Mouse (Mus musculus): ENCODE measurements around the gene Nosip. TPM values are rescaled to one million over a fixed set of nuclear protein-coding genes. Genes with fewer than 3 reads are reported as not detected.
A peak's percentile ranks its signal among the peaks of the same experiment; 100 is the strongest.

Nosip gene
- polyA plus RNA-seq, 1 experiment from 2014 or later, result 75.1 TPM

GRCm38 (mm10) chr7:45082401-45083299 lies 20.4 kb downstream of the Nosip start:
- no peaks in the 10 kb centered on the region for H3K9me3 ChIP-seq
- no peak overlapping the region for H3K4me3 ChIP-seq
- peaks cover 9% of the 10 kb centered on the region for H3K4me1 ChIP-seq
- WGBS, result 65% methylated on average over 25 of the region's 25 CpGs
- peaks cover 54% of the 10 kb centered on the region for H3K36me3 ChIP-seq
- H3K27ac ChIP-seq, result peak overlapping the region; percentile 59; the same call in 1 of the 2 replicates
- H3K27me3 ChIP-seq, result no peaks in the 10 kb centered on the region
- H3K4me2 ChIP-seq, result no peak overlapping the region
- no peak overlapping the region for H3K9ac ChIP-seq
- no peak for ATAC-seq (ENCODE audit: borderline replicate concordance, extremely low read depth, low FRiP score, low TSS enrichment)

GRCm38 (mm10) chr7:45083300-45083890 lies 21.2 kb downstream of the Nosip start:
- peaks cover 9% of the 10 kb centered on the region for H3K4me1 ChIP-seq
- H3K36me3 ChIP-seq, result peaks cover 59% of the 10 kb centered on the region
- H3K4me2 ChIP-seq, result no peak overlapping the region
- 0 out of 2 replicates have a peak overlapping the region, but pooled peaks have one; percentile 59 for H3K27ac ChIP-seq
- no peaks in the 10 kb centered on the region for H3K27me3 ChIP-seq
- no peak overlapping the region for H3K9ac ChIP-seq
- WGBS, result 78% methylated on average over 22 of the region's 22 CpGs
- H3K9me3 ChIP-seq, result no peaks in the 10 kb centered on the region
- ATAC-seq (ENCODE audit: borderline replicate concordance, extremely low read depth, low FRiP score, low TSS enrichment), result no peak
- no peak overlapping the region for H3K4me3 ChIP-seq

- H3K36me3 ChIP-seq, result peaks cover 68% of the 10 kb centered on the region
- 75% methylated on average over 4 of the region's 4 CpGs for WGBS
- H3K4me3 ChIP-seq, result no peak overlapping the region
- peaks cover 19% of the 10 kb centered on the region for H3K4me1 ChIP-seq
- H3K27ac ChIP-seq, result no peak overlapping the region
- no peaks in the 10 kb centered on the region for H3K9me3 ChIP-seq
- H3K9ac ChIP-seq, result no peak overlapping the region
- ATAC-seq (ENCODE audit: borderline replicate concordance, extremely low read depth, low FRiP score, low TSS enrichment), result no peak
- H3K27me3 ChIP-seq, result no peaks in the 10 kb centered on the region
- no peak overlapping the region for H3K4me2 ChIP-seq
Observed at GRCm38 (mm10) chr7:45086084-45086483, 23.9 kb downstream of the Nosip start.

- H3K4me3 ChIP-seq, result no peak overlapping the region
Observed at GRCm38 (mm10) chr7:45088597-45088996, 26.4 kb downstream of the Nosip start.

GRCm38 (mm10) chr7:45090251-45090977 lies 28.2 kb downstream of the Nosip start:
- H3K27me3 ChIP-seq, result no peaks in the 10 kb centered on the region
- peaks cover 38% of the 10 kb centered on the region for H3K36me3 ChIP-seq
- 0 out of 2 replicates have a peak overlapping the region, but pooled peaks have one; percentile 79 for H3K27ac ChIP-seq
- H3K4me2 ChIP-seq, result peak overlapping the region; percentile 72
- peaks cover 25% of the 10 kb centered on the region for H3K4me1 ChIP-seq
- peak overlapping the region; percentile 52 for H3K4me3 ChIP-seq
- no peak for ATAC-seq (ENCODE audit: borderline replicate concordance, extremely low read depth, low FRiP score, low TSS enrichment)
- peak overlapping the region; percentile 62 for H3K9ac ChIP-seq
- WGBS, result 72% methylated on average over 13 of the region's 13 CpGs
- no peaks in the 10 kb centered on the region for H3K9me3 ChIP-seq

More at GRCm38 (mm10) chr7:45088597-45088996, 26.4 kb downstream of the Nosip start:
- H3K4me1 ChIP-seq, result peaks cover 24% of the 10 kb centered on the region
- no peaks in the 10 kb centered on the region for H3K27me3 ChIP-seq
- H3K9me3 ChIP-seq, result no peaks in the 10 kb centered on the region
- H3K4me2 ChIP-seq, result no peak overlapping the region
- peaks cover 53% of the 10 kb centered on the region for H3K36me3 ChIP-seq
- no peak for ATAC-seq (ENCODE audit: borderline replicate concordance, extremely low read depth, low FRiP score, low TSS enrichment)
- WGBS, result 92% methylated on average over 17 of the region's 17 CpGs
- no peak overlapping the region for H3K9ac ChIP-seq
- H3K27ac ChIP-seq, result no peak overlapping the region

- ATAC-seq (ENCODE audit: borderline replicate concordance, extremely low read depth, low FRiP score, low TSS enrichment), result peak; percentile 68
- Histone ChIP-seq H3K36me3 (peaks cover 29% of the 10 kb centered on the region), H3K4me3 (peak overlapping the region; percentile 52)
Observed at GRCm38 (mm10) chr7:45091001-45091990, 29.1 kb downstream of the Nosip start.

GRCm38 (mm10) chr7:45092048-45092447 lies 29.8 kb downstream of the Nosip start, which contains the start of gene Rcn3:
TSS of gene Rcn3 (minus strand) at chr7:45092221.
- Histone ChIP-seq H3K4me2 (peak within 1 kb of the TSS; percentile 72), H3K27me3 (no peaks in the 10 kb centered on the region), H3K27ac (peak within 1 kb of the TSS; percentile 79), H3K36me3 (peaks cover 22% of the 10 kb centered on the region), H3K9me3 (no peaks in the 10 kb centered on the region), H3K9ac (peak within 1 kb of the TSS; percentile 62), H3K4me3 (peak within 1 kb of the TSS; percentile 52), H3K4me1 (peaks cover 25% of the 10 kb centered on the region)
- under 1% methylated on average over 16 of the region's 16 CpGs for WGBS
- peak; percentile 97 for ATAC-seq (ENCODE audit: borderline replicate concordance, extremely low read depth, low FRiP score, low TSS enrichment)

More at GRCm38 (mm10) chr7:45091001-45091990, 29.1 kb downstream of the Nosip start:
- Histone ChIP-seq H3K9me3 (no peaks in the 10 kb centered on the region), H3K9ac (peak overlapping the region; percentile 62), H3K27ac (peak overlapping the region; percentile 79), H3K4me1 (peaks cover 25% of the 10 kb centered on the region), H3K27me3 (no peaks in the 10 kb centered on the region), H3K4me2 (peak overlapping the region; percentile 72)
- whole genome bisulfite sequencing, result 6% methylated on average over 35 of the region's 35 CpGs

GRCm38 (mm10) chr7:45092828-45093515 lies 30.7 kb downstream of the Nosip start:
- Histone ChIP-seq H3K4me1 (peaks cover 25% of the 10 kb centered on the region), H3K4me2 (peak overlapping the region; percentile 6; the same call in 1 of the 2 replicates), H3K27me3 (no peaks in the 10 kb centered on the region), H3K4me3 (no peak overlapping the region), H3K36me3 (peaks cover 13% of the 10 kb centered on the region), H3K27ac (peak overlapping the region; percentile 79), H3K9ac (no peak overlapping the region), H3K9me3 (no peaks in the 10 kb centered on the region)
- no peak for ATAC-seq (ENCODE audit: borderline replicate concordance, extremely low read depth, low FRiP score, low TSS enrichment)
- 45% methylated on average over 12 of the region's 12 CpGs for WGBS

GRCm38 (mm10) chr7:45093516-45093905 lies 31.3 kb downstream of the Nosip start:
- no peak for ATAC-seq (ENCODE audit: borderline replicate concordance, extremely low read depth, low FRiP score, low TSS enrichment)
- peaks cover 25% of the 10 kb centered on the region for H3K4me1 ChIP-seq
- no peak overlapping the region for H3K4me2 ChIP-seq
- no peaks in the 10 kb centered on the region for H3K9me3 ChIP-seq
- no peak overlapping the region for H3K9ac ChIP-seq
- peak overlapping the region; percentile 79 for H3K27ac ChIP-seq
- H3K36me3 ChIP-seq, result peaks cover 7% of the 10 kb centered on the region
- no peaks in the 10 kb centered on the region for H3K27me3 ChIP-seq
- no peak overlapping the region for H3K4me3 ChIP-seq
- 37% methylated on average over 17 of the region's 18 CpGs for WGBS

GRCm38 (mm10) chr7:45094121-45094520 lies 31.9 kb downstream of the Nosip start:
- Histone ChIP-seq H3K27me3 (no peaks in the 10 kb centered on the region), H3K4me2 (no peak overlapping the region), H3K9ac (no peak overlapping the region), H3K4me1 (peaks cover 25% of the 10 kb centered on the region), H3K4me3 (no peak overlapping the region), H3K9me3 (no peaks in the 10 kb centered on the region), H3K27ac (no peak overlapping the region), H3K36me3 (0 out of 2 replicates have a peak, but pooled peaks cover 3% of the 10 kb centered on the region)
- WGBS, result 25% methylated on average over 7 of the region's 7 CpGs
- ATAC-seq (ENCODE audit: borderline replicate concordance, extremely low read depth, low FRiP score, low TSS enrichment), result no peak
